Mouse (Mus musculus): ENCODE measurements around the gene Pnkp. TPM values are rescaled to one million over a fixed set of nuclear protein-coding genes. Genes with fewer than 3 reads are reported as not detected.
"Not testable (repeated sequence)": the region's sequence is repeated elsewhere in the genome, so short reads cannot be mapped to it uniquely, and the experiment has no call there.

Gene Pnkp
- polyA plus RNA-seq, 1 experiment = 22.3 TPM

DNA sequence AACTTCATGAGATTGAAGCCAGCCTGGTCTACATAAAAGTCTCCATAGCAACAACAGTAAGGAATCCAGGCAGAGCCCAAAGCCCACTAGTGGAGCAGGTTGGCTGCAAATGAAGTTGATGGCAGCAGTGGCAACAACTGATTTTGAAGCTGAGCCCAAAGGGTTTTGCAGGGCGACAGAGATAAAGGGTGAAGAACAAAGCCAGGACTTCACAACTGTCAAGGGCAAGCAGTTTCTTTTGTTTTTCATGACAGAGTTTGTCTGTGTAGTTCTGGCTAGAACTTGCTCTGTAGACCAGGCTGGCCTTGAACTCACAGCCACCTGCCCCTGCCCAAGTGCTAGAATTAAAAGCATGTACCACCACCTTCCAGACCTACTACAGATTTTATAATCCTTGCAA is 14.2 kb downstream of the Pnkp start:
- TF ChIP-seq EP300 (IDR thresholded peaks at IDR 0.05; ENCODE audit: insufficient read depth, low read depth, low read length) (no peak), POLR2A (IDR thresholded peaks at IDR 0.05; ENCODE audit: insufficient read depth, low read length) (no peak), CTCF (IDR thresholded peaks at IDR 0.05; ENCODE audit: low read depth, low read length) (no peak)
- Histone ChIP-seq H3K9ac (ENCODE audit: low read depth, poor library complexity, severe bottlenecking) (no peak overlapping the region), H3K36me3 (ENCODE audit: control insufficient read depth, insufficient read depth, low read length, poor library complexity, severe bottlenecking) (no peaks in the 10 kb centered on the region), H3K4me1 (ENCODE audit: control insufficient read depth, insufficient read depth, low read length) (peaks cover 2% of the 10 kb centered on the region), H3K4me3 (ENCODE audit: low read depth, low read length) (no peak overlapping the region), H3K27ac (ENCODE audit: insufficient read depth, low read length) (no peak overlapping the region), H3K9me3 (replicated peaks; ENCODE audit: control insufficient read depth, insufficient read depth, low read length, poor library complexity, severe bottlenecking) (no peaks in the 10 kb centered on the region), H3K27me3 (ENCODE audit: control insufficient read depth, insufficient read depth, low read length, poor library complexity, severe bottlenecking) (no peaks in the 10 kb centered on the region)

GRCm38 (mm10) chr7:44871774-44872173 is 14.8 kb downstream of the Pnkp start:
- H3K4me1 ChIP-seq (ENCODE audit: control insufficient read depth, insufficient read depth, low read length); H3K9me3 ChIP-seq (replicated peaks; ENCODE audit: control insufficient read depth, insufficient read depth, low read length, poor library complexity, severe bottlenecking); H3K27ac ChIP-seq (ENCODE audit: insufficient read depth, low read length); H3K9ac ChIP-seq (ENCODE audit: low read depth, poor library complexity, severe bottlenecking); H3K27me3 ChIP-seq (ENCODE audit: control insufficient read depth, insufficient read depth, low read length, poor library complexity, severe bottlenecking); H3K36me3 ChIP-seq (ENCODE audit: control insufficient read depth, insufficient read depth, low read length, poor library complexity, severe bottlenecking); H3K4me3 ChIP-seq (ENCODE audit: low read depth, low read length): not testable (repeated sequence)

DNA sequence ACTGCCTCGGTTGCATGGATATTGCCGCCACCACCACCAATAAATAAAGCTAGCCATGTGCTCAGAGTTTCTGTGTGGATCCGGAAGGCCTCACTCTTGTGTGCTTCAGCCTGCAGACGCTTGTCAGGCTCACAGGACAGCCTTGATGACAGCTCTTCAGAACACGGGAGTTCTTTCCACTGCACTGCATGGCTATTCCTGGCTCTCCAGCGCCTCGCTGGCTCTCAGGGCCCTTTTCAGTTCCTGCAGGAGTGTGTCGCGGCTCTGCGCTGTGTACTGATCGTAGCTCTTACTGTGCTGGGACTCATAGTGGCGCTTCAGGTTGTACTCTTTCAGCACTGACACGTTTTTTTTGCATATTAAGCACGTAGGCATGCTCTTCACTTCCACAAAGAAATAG is 20.9 kb downstream of the Pnkp start:
- Histone ChIP-seq H3K4me1 (ENCODE audit: control insufficient read depth, insufficient read depth, low read length) (no peaks in the 10 kb centered on the region), H3K27ac (ENCODE audit: insufficient read depth, low read length) (no peak overlapping the region), H3K36me3 (ENCODE audit: control insufficient read depth, insufficient read depth, low read length, poor library complexity, severe bottlenecking) (peaks cover 18% of the 10 kb centered on the region; the same call in 1 of the 2 replicates), H3K4me3 (ENCODE audit: low read depth, low read length) (no peak overlapping the region), H3K27me3 (ENCODE audit: control insufficient read depth, insufficient read depth, low read length, poor library complexity, severe bottlenecking) (no peaks in the 10 kb centered on the region), H3K9me3 (replicated peaks; ENCODE audit: control insufficient read depth, insufficient read depth, low read length, poor library complexity, severe bottlenecking) (no peaks in the 10 kb centered on the region), H3K9ac (ENCODE audit: low read depth, poor library complexity, severe bottlenecking) (no peak overlapping the region)
- TF ChIP-seq POLR2A (IDR thresholded peaks at IDR 0.05; ENCODE audit: insufficient read depth, low read length) (no peak), EP300 (IDR thresholded peaks at IDR 0.05; ENCODE audit: insufficient read depth, low read depth, low read length) (no peak), CTCF (IDR thresholded peaks at IDR 0.05; ENCODE audit: low read depth, low read length) (no peak)

DNA sequence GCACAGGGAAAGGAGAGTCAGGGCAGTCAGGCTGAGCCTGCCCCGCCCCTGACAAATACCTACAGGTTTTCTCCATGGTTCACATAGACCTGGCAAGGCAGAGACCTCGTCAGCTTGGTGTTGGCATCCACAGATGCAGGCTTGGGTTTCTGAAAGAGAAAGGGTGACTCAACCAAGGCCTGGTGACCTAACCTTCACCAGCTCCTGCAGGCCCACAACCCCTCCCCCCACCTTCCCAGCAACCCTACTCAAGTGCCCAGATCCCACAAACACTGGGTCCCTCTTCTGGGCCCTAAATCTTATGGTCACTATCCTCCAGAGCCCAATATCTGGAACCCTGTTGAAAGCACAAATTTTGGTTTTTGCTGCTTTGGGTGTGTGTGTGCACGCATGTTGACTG is 26.1 kb downstream of the Pnkp start:
- Histone ChIP-seq H3K9me3 (replicated peaks; ENCODE audit: control insufficient read depth, insufficient read depth, low read length, poor library complexity, severe bottlenecking) (no peaks in the 10 kb centered on the region), H3K27ac (ENCODE audit: insufficient read depth, low read length) (no peak overlapping the region), H3K27me3 (ENCODE audit: control insufficient read depth, insufficient read depth, low read length, poor library complexity, severe bottlenecking) (no peaks in the 10 kb centered on the region), H3K9ac (ENCODE audit: low read depth, poor library complexity, severe bottlenecking) (no peak overlapping the region), H3K36me3 (ENCODE audit: control insufficient read depth, insufficient read depth, low read length, poor library complexity, severe bottlenecking) (peaks cover 24% of the 10 kb centered on the region), H3K4me3 (ENCODE audit: low read depth, low read length) (no peak overlapping the region), H3K4me1 (ENCODE audit: control insufficient read depth, insufficient read depth, low read length) (no peaks in the 10 kb centered on the region)
- TF ChIP-seq CTCF (IDR thresholded peaks at IDR 0.05; ENCODE audit: low read depth, low read length) = no peak
- no peak for TF ChIP-seq EP300 (IDR thresholded peaks at IDR 0.05; ENCODE audit: insufficient read depth, low read depth, low read length)
- TF ChIP-seq POLR2A (IDR thresholded peaks at IDR 0.05; ENCODE audit: insufficient read depth, low read length) = no peak

DNA sequence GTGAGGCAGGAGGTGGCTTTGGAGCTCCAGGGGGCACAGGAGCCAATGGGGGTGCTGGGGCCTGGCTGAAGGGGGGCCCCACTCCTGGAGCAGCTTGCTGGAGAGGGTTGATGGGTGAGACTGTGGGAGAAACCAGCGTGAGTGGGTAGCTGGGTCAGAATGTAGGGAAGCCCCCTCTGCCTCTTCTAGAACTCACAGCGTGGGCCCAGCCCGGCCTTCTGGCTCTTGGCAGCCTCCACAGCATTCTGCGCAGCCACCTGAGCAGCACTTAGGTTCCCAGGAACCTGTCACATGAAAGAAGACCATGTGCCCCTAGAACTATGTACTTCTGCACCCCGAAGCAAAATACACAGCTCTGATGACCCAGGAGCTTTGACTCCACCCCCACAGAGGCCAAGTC is 27.7 kb downstream of the Pnkp start:
- peaks cover 32% of the 10 kb centered on the region for H3K36me3 ChIP-seq (ENCODE audit: control insufficient read depth, insufficient read depth, low read length, poor library complexity, severe bottlenecking)
- TF ChIP-seq CTCF (IDR thresholded peaks at IDR 0.05; ENCODE audit: low read depth, low read length) (no peak), EP300 (IDR thresholded peaks at IDR 0.05; ENCODE audit: insufficient read depth, low read depth, low read length) (no peak), POLR2A (IDR thresholded peaks at IDR 0.05; ENCODE audit: insufficient read depth, low read length) (no peak)
- H3K9ac ChIP-seq (ENCODE audit: low read depth, poor library complexity, severe bottlenecking) = no peak overlapping the region
- H3K4me1 ChIP-seq (ENCODE audit: control insufficient read depth, insufficient read depth, low read length) = no peaks in the 10 kb centered on the region
- H3K4me3 ChIP-seq (ENCODE audit: low read depth, low read length) = no peak overlapping the region
- H3K27me3 ChIP-seq (ENCODE audit: control insufficient read depth, insufficient read depth, low read length, poor library complexity, severe bottlenecking) = no peaks in the 10 kb centered on the region
- H3K9me3 ChIP-seq (replicated peaks; ENCODE audit: control insufficient read depth, insufficient read depth, low read length, poor library complexity, severe bottlenecking) = no peaks in the 10 kb centered on the region
- H3K27ac ChIP-seq (ENCODE audit: insufficient read depth, low read length) = no peak overlapping the region

- peaks cover 3% of the 10 kb centered on the region for H3K4me1 ChIP-seq (ENCODE audit: control insufficient read depth, insufficient read depth, low read length)
- TF ChIP-seq POLR2A (IDR thresholded peaks at IDR 0.05; ENCODE audit: insufficient read depth, low read length) (no peak), CTCF (IDR thresholded peaks at IDR 0.05; ENCODE audit: low read depth, low read length) (no peak), EP300 (IDR thresholded peaks at IDR 0.05; ENCODE audit: insufficient read depth, low read depth, low read length) (no peak)
- no peak overlapping the region for H3K9ac ChIP-seq (ENCODE audit: low read depth, poor library complexity, severe bottlenecking)
Observed at GRCm38 (mm10) chr7:44886964-44887363, 30.0 kb downstream of the Pnkp start.

More at GRCm38 (mm10) chr7:44886964-44887363, 30.0 kb downstream of the Pnkp start:
- no peaks in the 10 kb centered on the region for H3K9me3 ChIP-seq (replicated peaks; ENCODE audit: control insufficient read depth, insufficient read depth, low read length, poor library complexity, severe bottlenecking)
- no peaks in the 10 kb centered on the region for H3K27me3 ChIP-seq (ENCODE audit: control insufficient read depth, insufficient read depth, low read length, poor library complexity, severe bottlenecking)
- H3K36me3 ChIP-seq (ENCODE audit: control insufficient read depth, insufficient read depth, low read length, poor library complexity, severe bottlenecking) = peaks cover 24% of the 10 kb centered on the region
- no peak overlapping the region for H3K4me3 ChIP-seq (ENCODE audit: low read depth, low read length)
- H3K27ac ChIP-seq (ENCODE audit: insufficient read depth, low read length) = no peak overlapping the region

Data from ES-Bruce4 (cell line).